Mouse (Mus musculus): ENCODE measurements at regions not wholly inside any gene's neighbourhood (a gene's known extent, or its start where the extent isn't known, plus 50 kb on each side); places are given as distances from the start of the nearest gene placed in this dataset.

DNA sequence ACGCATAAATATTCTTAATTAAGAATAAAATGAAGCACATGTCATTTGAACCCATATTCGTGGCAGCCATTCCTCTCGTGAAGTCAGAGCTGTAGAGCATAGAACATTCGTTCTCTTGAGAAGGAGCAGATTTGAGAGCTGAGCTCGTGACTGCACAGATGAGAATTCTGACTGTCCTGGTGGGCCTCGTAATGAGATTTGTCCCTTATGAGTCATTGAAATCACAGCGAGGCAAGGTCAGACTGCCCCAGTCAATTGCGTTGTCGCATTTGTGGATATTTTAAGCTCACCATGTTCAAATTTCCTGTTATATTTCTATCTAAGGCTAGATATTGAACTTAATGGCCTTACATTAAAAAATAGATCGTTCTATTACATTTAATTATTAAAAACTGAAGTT is 94.0 kb upstream of the Rxfp2 start:
- TF ChIP-seq CTCF (IDR thresholded peaks at IDR 0.05; ENCODE audit: control insufficient read depth, insufficient read depth, insufficient replicate concordance, low read depth, low read length) (no peak), POLR2A (IDR thresholded peaks at IDR 0.05; ENCODE audit: control insufficient read depth, low read depth, low read length) (no peak)

Measured in testis, adult 2 months (tissue).